Mouse (Mus musculus) left cerebral cortex, postnatal 25 days (tissue): ENCODE results near the gene Smim14. TPM values are rescaled to one million over a fixed set of nuclear protein-coding genes. Genes with fewer than 3 reads are reported as not detected.
"Not testable (repeated sequence)": the region's sequence is repeated elsewhere in the genome, so short reads cannot be mapped to it uniquely, and the experiment has no call there.

Source experiments
- DNase-seq, 2 experiments: peaks; one replicate each; pipeline ENCODE4 v3.0.0; 2022; ENCODE audit warnings: low spot score in 2 of 2, mixed read lengths in 1 of 2
- intact Hi-C: fragments of 180-260 bp; cut with DNase I; formaldehyde crosslinking; loops from one replicate; pipeline ENCODE4 v1.15.1; 2025
- total RNA-seq, 2 experiments: library from RNA; stranded (reverse); gene quantifications; 2 replicates each; pipeline ENCODE4 v1.2.3; 2021

The Smim14 gene
- total RNA-seq, 2 experiments from 2014 or later: 152 to 164 TPM

DNA sequence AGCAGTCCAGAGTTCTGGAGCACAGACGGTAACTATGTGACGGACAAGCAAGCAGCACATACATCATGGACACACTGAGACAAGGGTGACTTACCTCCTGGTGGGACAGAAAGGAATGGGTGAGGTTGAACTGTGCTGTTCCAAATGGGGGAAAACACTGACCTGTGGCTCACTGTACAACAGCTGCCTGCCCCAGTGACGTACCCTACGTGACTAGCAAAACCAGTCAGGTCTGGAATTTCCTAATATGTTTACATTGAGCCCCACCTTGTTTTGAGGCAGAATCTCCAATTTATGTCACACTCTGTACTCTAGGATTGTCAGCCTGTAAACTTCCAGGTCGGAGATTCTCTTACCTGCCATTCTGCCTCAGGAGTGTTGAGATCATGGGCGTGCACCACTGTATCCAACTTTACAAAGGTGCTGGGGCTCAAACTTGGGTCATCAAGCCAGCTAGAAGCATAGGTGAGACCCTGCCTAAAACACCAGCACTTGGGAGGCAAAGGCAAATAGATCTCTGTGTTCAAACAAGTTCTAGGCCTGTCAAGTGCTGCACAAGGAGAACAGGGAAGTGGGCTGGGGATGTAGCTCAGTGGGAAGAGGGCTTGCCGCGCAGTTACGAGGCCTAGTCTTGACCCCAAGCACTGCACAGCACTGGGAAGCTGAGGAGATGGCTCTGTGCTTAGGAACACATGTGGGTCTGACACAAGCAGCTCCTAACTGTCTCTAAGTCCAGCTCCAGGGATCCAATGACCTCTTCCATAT is 57.1 kb downstream of the Smim14 start:
- no peak for DNase-seq
- intact Hi-C loops: no loop called here

GRCm38 (mm10) chr5:65478224-65478623 is 58.8 kb downstream of the Smim14 start:
- DNase-seq: no peak
- intact Hi-C loops: no loop called here

- intact Hi-C loops, DNase-seq: not testable (repeated sequence)
Measured at GRCm38 (mm10) chr5:65476739-65477138, 60.2 kb downstream of the Smim14 start.

GRCm38 (mm10) chr5:65475806-65476205 is 61.2 kb downstream of the Smim14 start:
- DNase-seq: no peak
- intact Hi-C loops: loop anchor here (2.0 kb wide), 1 partner anchor 17 kb away; the partner anchor contains the start of gene Gm43552

GRCm38 (mm10) chr5:65469766-65470165 is 67.2 kb downstream of the Smim14 start:
- intact Hi-C loops: no loop called here
- DNase-seq: peak; percentile 25 to 91

GRCm38 (mm10) chr5:65466911-65467310 is 70.1 kb downstream of the Smim14 start:
- intact Hi-C loops: no loop called here
- no peak for DNase-seq

GRCm38 (mm10) chr5:65460361-65460760 is 76.6 kb downstream of the Smim14 start:
- intact Hi-C loops: no loop called here
- no peak for DNase-seq

GRCm38 (mm10) chr5:65459454-65459853 is 77.5 kb downstream of the Smim14 start:
- no peak for DNase-seq
- intact Hi-C loops: no loop called here

DNA sequence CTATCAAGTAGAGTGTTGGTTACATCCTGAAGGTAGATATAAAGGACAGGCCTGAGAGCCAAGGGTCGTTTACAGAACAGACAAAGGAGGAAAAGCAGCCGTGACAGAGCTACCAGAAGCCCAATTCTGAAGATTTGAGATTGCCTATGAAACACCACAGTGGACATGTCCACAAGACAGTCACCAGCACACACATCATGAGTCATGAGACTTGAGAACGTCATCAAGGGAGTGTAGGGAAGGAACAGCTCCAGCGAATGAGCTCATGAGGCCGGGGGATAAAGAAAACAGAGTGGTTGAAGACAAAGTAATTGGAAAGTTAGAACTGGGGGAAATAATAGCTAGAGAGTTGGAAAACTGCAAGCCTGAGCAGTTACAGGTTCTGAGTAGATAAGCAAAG is 79.1 kb downstream of the Smim14 start:
- intact Hi-C loops: no loop called here
- DNase-seq: no peak

DNA sequence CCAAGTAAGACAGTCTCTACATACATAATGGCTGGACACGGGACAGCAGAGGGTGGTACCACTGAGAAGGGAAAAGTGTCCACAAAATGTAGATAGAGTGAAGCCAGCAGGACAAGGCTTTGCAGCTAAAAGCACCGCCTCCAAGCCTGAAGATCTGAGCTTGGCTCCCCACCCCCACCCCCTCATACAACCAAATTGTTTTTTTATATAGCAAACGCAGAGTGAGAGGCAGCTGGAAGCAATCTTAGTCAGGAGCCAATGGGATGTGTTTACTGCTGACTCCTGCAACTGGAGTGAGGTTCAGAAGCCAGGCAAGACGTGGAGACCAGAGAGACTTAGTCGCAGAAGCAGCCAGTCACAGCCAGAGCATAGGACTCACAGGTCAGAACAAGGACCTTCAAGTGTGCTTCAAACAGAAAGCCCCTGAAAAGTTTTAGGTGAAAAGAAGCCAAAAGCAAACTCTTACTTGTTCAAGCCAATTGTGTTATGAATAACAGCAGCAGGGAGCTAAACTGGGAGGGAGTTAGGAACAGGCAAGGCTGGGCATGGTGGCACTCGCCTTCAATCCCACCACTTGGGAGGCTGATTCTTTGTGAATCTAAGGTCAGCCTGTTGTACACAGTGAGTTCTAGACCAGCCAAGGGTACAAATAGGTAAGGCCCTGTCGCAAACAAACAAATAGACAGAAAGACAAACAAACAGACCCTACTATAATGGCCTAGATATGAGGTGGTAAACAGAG is 79.7 kb downstream of the Smim14 start:
- no peak for DNase-seq
- intact Hi-C loops: no loop called here

DNA sequence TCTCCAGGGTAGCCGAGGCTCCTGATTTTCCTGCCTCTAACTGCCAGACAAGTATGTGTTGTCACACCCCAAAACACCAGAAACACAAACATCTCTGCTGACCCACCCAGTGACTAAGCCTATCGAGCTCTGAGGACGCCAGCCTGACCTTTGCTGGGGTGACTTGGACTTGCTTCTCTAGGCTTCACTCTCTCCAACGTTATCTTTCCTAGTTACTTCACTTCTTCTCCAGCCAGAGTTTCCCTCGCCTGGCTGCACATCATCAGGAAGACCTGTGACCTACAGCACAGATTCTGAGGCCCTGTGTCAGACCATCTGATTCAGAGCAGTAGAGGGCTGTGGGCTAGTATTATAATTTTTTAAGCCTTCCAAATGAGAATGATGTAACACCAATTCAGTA is 82.2 kb downstream of the Smim14 start:
- intact Hi-C loops: no loop called here
- no peak for DNase-seq

- intact Hi-C loops: no loop called here
- no peak for DNase-seq
Measured at GRCm38 (mm10) chr5:65448941-65449340, 88.0 kb downstream of the Smim14 start.

- intact Hi-C loops: no loop called here
Measured at GRCm38 (mm10) chr5:65447826-65448225, 89.2 kb downstream of the Smim14 start.

DNA sequence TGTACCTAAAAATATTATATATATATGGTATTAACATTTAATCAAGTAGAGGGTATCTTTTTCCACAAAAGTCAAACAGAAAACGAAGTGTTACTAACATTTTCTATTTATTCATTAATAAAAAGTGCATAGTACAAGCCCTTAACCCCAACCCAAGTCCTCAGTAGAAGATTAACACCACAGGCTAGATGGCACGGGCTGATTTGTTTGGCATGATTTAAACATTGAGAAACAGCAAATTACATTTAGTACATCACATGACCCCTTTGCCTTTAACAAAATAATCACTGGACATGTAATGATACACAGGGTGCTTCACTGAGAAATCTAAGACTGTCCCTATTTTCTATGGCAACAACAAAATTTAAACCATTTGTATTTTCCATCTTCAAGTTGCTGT is 90.2 kb downstream of the Smim14 start:
- DNase-seq: no peak
- intact Hi-C loops: no loop called here

More at GRCm38 (mm10) chr5:65447826-65448225, 89.2 kb downstream of the Smim14 start:
- no peak for DNase-seq

- intact Hi-C loops: no loop called here
- no peak for DNase-seq
Measured at GRCm38 (mm10) chr5:65444981-65445380, 92.0 kb downstream of the Smim14 start.

DNA sequence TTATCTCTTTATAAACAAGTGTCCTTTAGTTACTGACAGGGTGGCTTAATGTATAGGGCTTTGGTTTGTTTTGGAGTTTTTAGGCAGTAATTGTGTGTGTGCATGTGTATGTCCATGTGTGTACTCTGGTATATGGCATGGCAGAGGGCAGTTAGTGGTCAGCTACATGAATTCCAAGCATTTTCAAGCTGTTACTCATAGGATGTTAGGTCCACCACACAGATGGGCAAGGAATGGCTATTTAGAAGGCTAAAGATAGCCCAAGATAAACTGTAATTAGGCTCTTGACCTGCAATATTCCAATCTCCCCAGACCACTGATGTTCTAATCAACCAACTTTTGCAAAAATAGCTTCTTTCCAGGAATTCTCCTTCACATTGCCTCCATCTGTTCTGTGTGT is 98.9 kb downstream of the Smim14 start:
- DNase-seq: no peak
- intact Hi-C loops: loop anchor here (5.0 kb wide), 1 partner anchor 54 kb away; the partner anchor contains the start of gene Gm43552

DNA sequence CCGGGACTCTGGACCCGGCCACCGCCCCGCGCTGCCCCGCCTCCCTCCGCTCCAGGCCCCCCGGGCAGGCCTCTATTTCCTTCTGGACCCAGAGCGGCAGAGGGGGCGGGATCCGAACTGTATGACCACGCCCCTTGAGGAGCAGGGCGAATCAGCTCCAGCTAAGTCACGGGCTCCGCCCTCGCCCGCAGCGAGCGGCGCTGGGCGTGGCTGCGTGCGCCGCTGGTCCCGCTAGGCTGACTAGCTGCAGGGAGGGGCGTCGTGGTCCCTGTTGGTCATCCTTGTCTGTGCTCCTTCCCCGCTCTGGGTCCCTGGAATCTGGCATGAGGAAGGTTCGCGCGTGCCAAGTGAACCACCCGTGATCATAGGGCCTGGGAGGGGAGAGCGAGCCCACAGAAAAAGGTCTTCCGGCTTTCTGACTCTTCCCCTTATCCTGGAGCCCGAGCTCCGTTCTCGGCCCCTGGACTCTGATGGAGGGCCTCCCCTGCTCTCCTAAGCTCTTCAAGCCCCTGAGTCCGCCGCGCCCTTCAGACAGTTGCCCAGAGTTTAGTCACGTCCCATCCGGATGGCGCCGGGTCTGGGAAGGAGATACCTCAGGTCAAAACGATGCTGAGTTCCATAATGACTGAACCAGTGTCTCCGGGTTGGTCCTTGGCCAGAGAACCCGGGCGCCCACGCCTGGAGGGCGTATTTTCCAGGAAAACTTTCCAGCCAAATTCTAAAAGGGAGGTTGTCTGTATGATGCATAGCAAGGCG is 101.0 kb downstream of the Smim14 start, which contains the start of gene Ugdh:
Ugdh (minus strand) TSS at position 144 of the 756 bp plus-strand sequence.
- DNase-seq: peak; percentile 95 to 98
- intact Hi-C loops: loop anchor here (2.0 to 5.0 kb wide), 2 partner anchors 56 to 101 kb away; partner anchors contain the start of genes Gm43552, Smim14 and Ube2k

DNA sequence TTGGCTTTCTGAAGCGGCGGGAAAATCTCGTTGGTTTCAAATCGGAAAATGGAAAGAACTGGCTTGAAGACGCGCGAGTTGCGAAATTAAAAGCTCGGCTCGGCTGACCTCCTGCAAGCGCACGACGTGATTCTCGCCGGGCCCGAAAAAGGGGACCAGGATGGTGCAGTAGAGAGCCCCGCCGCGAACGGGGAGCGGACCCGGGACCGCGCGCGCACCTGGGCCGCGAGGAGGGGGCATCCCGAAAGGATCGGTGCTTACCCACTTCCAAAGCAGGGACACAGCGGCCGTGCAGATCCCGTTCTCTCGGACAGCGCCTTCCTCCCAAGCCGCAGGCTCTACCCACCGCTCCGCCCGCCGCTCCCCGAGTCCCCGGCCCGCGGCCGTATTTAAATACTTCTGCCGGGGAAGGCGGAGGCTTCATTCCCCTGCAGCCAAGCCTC is 101.6 kb downstream of the Smim14 start:
- intact Hi-C loops: loop anchor here (2.0 to 5.0 kb wide), 2 partner anchors 57 to 101 kb away; partner anchors contain the start of genes Gm43552, Smim14 and Ube2k
- no peak for DNase-seq

- DNase-seq: peak; percentile 34 to 61
- intact Hi-C loops: loop anchor here (2.0 to 5.0 kb wide), 2 partner anchors 58 to 102 kb away; partner anchors contain the start of genes Gm43552, Smim14 and Ube2k
Measured at GRCm38 (mm10) chr5:65434471-65435362, 102.3 kb downstream of the Smim14 start.
